Mouse (Mus musculus) adrenal gland, adult 18-20 months (tissue): ENCODE measurements around the gene Nhlrc4. TPM values are rescaled to one million over a fixed set of nuclear protein-coding genes. Genes with fewer than 3 reads are reported as not detected.

Experiments used
- total RNA-seq, 2 experiments: library from RNA; stranded (reverse); gene quantifications; 1 replicate in 1 of 2; 2 replicates in 1 of 2; pipeline ENCODE4 v1.2.3; 2021

The Nhlrc4 gene
- total RNA-seq, 2 experiments from 2014 or later = not detected

Other genes starting within 250 kb of the Nhlrc4 start
- gene Gng13, start 227.8 kb downstream of the Nhlrc4 start, total RNA-seq = 1 to 10 TPM in 1 of 2 experiments, not detected in 1; 1.1 TPM
- 1 to 10 TPM; 2.6 to 2.7 TPM for gene Chtf18, start 217.5 kb downstream of the Nhlrc4 start, total RNA-seq
- gene Rpusd1, start 217.3 kb downstream of the Nhlrc4 start, total RNA-seq = 10 to 100 TPM; 10.2 to 12.8 TPM
- gene Mslnl, start 208.9 kb downstream of the Nhlrc4 start, total RNA-seq = not detected
- gene Msln, start 190.6 kb downstream of the Nhlrc4 start, total RNA-seq = 10 to 100 TPM in 1 of 2 experiments, 1 to 10 TPM in 1; 6.5 to 11.5 TPM
- gene Narfl, start 171.2 kb downstream of the Nhlrc4 start, total RNA-seq = 10 to 100 TPM; 35.8 to 37.1 TPM
- 10 to 100 TPM; 17.4 to 23.7 TPM for gene Haghl, start 159.3 kb downstream of the Nhlrc4 start, total RNA-seq
- not detected for gene Ccdc78, start 158.4 kb downstream of the Nhlrc4 start, total RNA-seq
- 10 to 100 TPM; 78.0 to 89.1 TPM for gene Fam173a, start 152.1 kb downstream of the Nhlrc4 start, total RNA-seq
- gene AC134908.4, start 149.3 kb downstream of the Nhlrc4 start, total RNA-seq = 1 to 10 TPM in 1 of 2 experiments, not detected in 1; 1.4 TPM
- gene Metrn, start 147.8 kb downstream of the Nhlrc4 start, total RNA-seq = 10 to 100 TPM; 23.7 to 25.7 TPM
- 10 to 100 TPM; 20.3 to 61.4 TPM for gene Fbxl16, start 135.9 kb downstream of the Nhlrc4 start, total RNA-seq
- 10 to 100 TPM; 15.7 to 20.2 TPM for gene Wdr24, start 121.3 kb downstream of the Nhlrc4 start, total RNA-seq
- gene Jmjd8, start 116.1 kb downstream of the Nhlrc4 start, total RNA-seq = 100 to 1,000 TPM in 1 of 2 experiments, 10 to 100 TPM in 1; 89.7 to 107 TPM
- 100 to 1,000 TPM; 142 to 175 TPM for gene Stub1, start 111.6 kb downstream of the Nhlrc4 start, total RNA-seq
- gene Rhbdl1, start 107.7 kb downstream of the Nhlrc4 start, total RNA-seq = 10 to 100 TPM; 13.6 to 18.4 TPM
- 10 to 100 TPM in 1 of 2 experiments, 1 to 10 TPM in 1; 9.3 to 13.1 TPM for gene Gm20683, start 103.2 kb downstream of the Nhlrc4 start, total RNA-seq
- 100 to 1,000 TPM; 110 TPM for gene Rhot2, start 100.1 kb downstream of the Nhlrc4 start, total RNA-seq
- 10 to 100 TPM; 16.7 to 18.0 TPM for gene Wdr90, start 83.5 kb downstream of the Nhlrc4 start, total RNA-seq
- 100 to 1,000 TPM; 302 to 373 TPM for gene Mcrip2, start 76.2 kb downstream of the Nhlrc4 start, total RNA-seq
- 100 to 1,000 TPM in 1 of 2 experiments, 10 to 100 TPM in 1; 97.4 to 106 TPM for gene Mettl26, start 69.9 kb downstream of the Nhlrc4 start, total RNA-seq
- gene Wfikkn1, start 64.1 kb downstream of the Nhlrc4 start, total RNA-seq = 1 to 10 TPM in 1 of 2 experiments, under 1 TPM in 1; 0.93 to 2.0 TPM
- gene Rab40c, start 25.2 kb downstream of the Nhlrc4 start, total RNA-seq = 10 to 100 TPM; 20.6 to 32.6 TPM
- gene Pigq, start within 50 bp of the Nhlrc4 start, total RNA-seq = 100 to 1,000 TPM; 110 to 111 TPM
- gene A930017K11Rik, start 7.6 kb upstream of the Nhlrc4 start, total RNA-seq = not detected
- gene Capn15, start 40.8 kb upstream of the Nhlrc4 start, total RNA-seq = 10 to 100 TPM; 22.6 to 24.4 TPM
- gene Rab11fip3, start 124.6 kb upstream of the Nhlrc4 start, total RNA-seq = 10 to 100 TPM; 22.6 to 24.6 TPM
- 10 to 100 TPM; 23.8 to 25.0 TPM for gene Decr2, start 145.4 kb upstream of the Nhlrc4 start, total RNA-seq
- gene Nme4, start 150.6 kb upstream of the Nhlrc4 start, total RNA-seq = 1 to 10 TPM; 2.9 to 3.2 TPM
- gene Tmem8, start 168.3 kb upstream of the Nhlrc4 start, total RNA-seq = 1 to 10 TPM; 6.4 to 7.6 TPM
- gene Mrpl28, start 178.5 kb upstream of the Nhlrc4 start, total RNA-seq = 10 to 100 TPM; 84.1 to 87.5 TPM
- gene Axin1, start 193.7 kb upstream of the Nhlrc4 start, total RNA-seq = 10 to 100 TPM; 38.6 to 46.8 TPM